Mouse (Mus musculus): ENCODE measurements around the gene Neurl1a. TPM values are rescaled to one million over a fixed set of nuclear protein-coding genes. Genes with fewer than 3 reads are reported as not detected.
A peak's percentile ranks its signal among the peaks of the same experiment; 100 is the strongest.

Neurl1a gene
- polyA plus RNA-seq, 1 experiment from 2014 or later: 4.5 TPM

GRCm38 (mm10) chr19:47222841-47223557 is 44.4 kb downstream of the Neurl1a start:
- no peak overlapping the region for H3K4me2 ChIP-seq
- no peak overlapping the region for H3K9ac ChIP-seq (ENCODE audit: low read depth, low read length)
- H3K9me3 ChIP-seq (ENCODE audit: control insufficient read depth, low read length): no peaks in the 10 kb centered on the region
- 58% methylated on average over 15 of the region's 15 CpGs for WGBS
- no peaks in the 10 kb centered on the region for H3K36me3 ChIP-seq (ENCODE audit: control insufficient read depth, insufficient read depth, low read length)
- ATAC-seq (replicated peaks; ENCODE audit: low FRiP score): no peak
- H3K27me3 ChIP-seq (replicated peaks; ENCODE audit: control insufficient read depth, insufficient read depth, low read length): no peaks in the 10 kb centered on the region
- no peak overlapping the region for H3K4me3 ChIP-seq (ENCODE audit: low read depth, low read length)
- no peaks in the 10 kb centered on the region for H3K4me1 ChIP-seq (replicated peaks; ENCODE audit: control insufficient read depth, insufficient read depth, low read length)
- no peak for DNase-seq (ENCODE audit: low spot score)
- no peak overlapping the region for H3K27ac ChIP-seq (ENCODE audit: low read depth, low read length)

DNA sequence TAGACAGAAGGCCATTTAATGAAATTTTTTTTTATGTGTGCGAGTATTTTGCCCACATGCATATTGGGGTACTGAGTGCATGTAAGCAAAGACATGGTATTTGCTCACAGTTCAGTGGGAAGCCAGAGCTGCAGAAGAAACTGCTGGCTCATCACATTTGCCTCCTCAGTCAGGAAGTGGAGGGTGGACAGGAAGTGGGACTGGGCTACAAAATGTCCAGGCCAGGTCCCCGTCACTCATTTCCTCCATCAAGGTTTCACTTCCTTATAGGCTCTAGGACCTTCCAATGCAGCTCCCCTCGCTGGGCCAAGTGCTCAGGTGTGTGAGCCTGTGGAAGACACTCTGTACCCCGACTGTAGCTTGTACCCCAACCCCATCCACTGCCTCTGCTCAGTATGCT is 46.1 kb downstream of the Neurl1a start:
- Histone ChIP-seq H3K27ac (ENCODE audit: low read depth, low read length) (no peak overlapping the region), H3K4me3 (ENCODE audit: low read depth, low read length) (no peak overlapping the region), H3K4me2 (no peak overlapping the region), H3K36me3 (ENCODE audit: control insufficient read depth, insufficient read depth, low read length) (no peaks in the 10 kb centered on the region), H3K4me1 (replicated peaks; ENCODE audit: control insufficient read depth, insufficient read depth, low read length) (peaks cover 8% of the 10 kb centered on the region; the same call in 1 of the 2 replicates), H3K9ac (ENCODE audit: low read depth, low read length) (no peak overlapping the region), H3K27me3 (replicated peaks; ENCODE audit: control insufficient read depth, insufficient read depth, low read length) (no peaks in the 10 kb centered on the region), H3K9me3 (ENCODE audit: control insufficient read depth, low read length) (no peaks in the 10 kb centered on the region)
- 57% methylated on average over 4 of the region's 4 CpGs for WGBS
- ATAC-seq (replicated peaks; ENCODE audit: low FRiP score) (no peak), DNase-seq (ENCODE audit: low spot score) (no peak)

DNA sequence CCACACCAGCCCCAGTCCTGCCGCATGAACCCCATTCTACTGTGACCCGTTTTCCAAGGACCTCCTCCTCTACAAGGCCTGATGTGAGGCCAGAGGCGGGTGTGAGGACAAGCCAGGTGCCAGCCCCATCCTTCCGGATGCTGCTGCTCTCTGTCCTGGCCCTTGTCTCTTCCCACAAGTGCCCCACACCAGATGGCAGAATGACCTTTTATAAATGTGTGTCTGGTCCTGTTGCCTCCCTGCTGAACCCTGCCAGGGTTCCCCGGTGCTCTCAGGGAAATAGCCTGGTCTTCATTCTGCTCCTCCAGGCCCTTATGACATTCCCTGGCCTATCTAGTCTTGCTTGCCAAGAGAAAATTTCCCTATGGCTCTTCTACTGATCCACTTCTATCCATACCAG is 47.2 kb downstream of the Neurl1a start:
- Histone ChIP-seq H3K4me3 (ENCODE audit: low read depth, low read length) (no peak overlapping the region), H3K27ac (ENCODE audit: low read depth, low read length) (no peak overlapping the region), H3K36me3 (ENCODE audit: control insufficient read depth, insufficient read depth, low read length) (no peaks in the 10 kb centered on the region), H3K27me3 (replicated peaks; ENCODE audit: control insufficient read depth, insufficient read depth, low read length) (no peaks in the 10 kb centered on the region), H3K9me3 (ENCODE audit: control insufficient read depth, low read length) (no peaks in the 10 kb centered on the region), H3K4me1 (replicated peaks; ENCODE audit: control insufficient read depth, insufficient read depth, low read length) (peaks cover 8% of the 10 kb centered on the region; the same call in 1 of the 2 replicates), H3K4me2 (no peak overlapping the region), H3K9ac (ENCODE audit: low read depth, low read length) (no peak overlapping the region)
- WGBS: 75% methylated on average over 5 of the region's 5 CpGs
- DNase-seq (ENCODE audit: low spot score) (no peak), ATAC-seq (replicated peaks; ENCODE audit: low FRiP score) (no peak)

GRCm38 (mm10) chr19:47228725-47229252 is 50.2 kb downstream of the Neurl1a start:
- no peaks in the 10 kb centered on the region for H3K36me3 ChIP-seq (ENCODE audit: control insufficient read depth, insufficient read depth, low read length)
- peak; percentile 55 for DNase-seq (ENCODE audit: low spot score)
- H3K27me3 ChIP-seq (replicated peaks; ENCODE audit: control insufficient read depth, insufficient read depth, low read length): no peaks in the 10 kb centered on the region
- WGBS: 7% methylated on average over 13 of the region's 17 CpGs
- H3K9me3 ChIP-seq (ENCODE audit: control insufficient read depth, low read length): no peaks in the 10 kb centered on the region
- H3K9ac ChIP-seq (ENCODE audit: low read depth, low read length): no peak overlapping the region
- H3K27ac ChIP-seq (ENCODE audit: low read depth, low read length): no peak overlapping the region
- H3K4me3 ChIP-seq (ENCODE audit: low read depth, low read length): 0 out of 2 replicates have a peak overlapping the region, but pooled peaks have one; percentile 14
- H3K4me1 ChIP-seq (replicated peaks; ENCODE audit: control insufficient read depth, insufficient read depth, low read length): peaks cover 8% of the 10 kb centered on the region; the same call in 1 of the 2 replicates
- H3K4me2 ChIP-seq: peak overlapping the region; percentile 55
- peak; percentile 43; the same call in 1 of the 2 replicates for ATAC-seq (replicated peaks; ENCODE audit: low FRiP score)

DNA sequence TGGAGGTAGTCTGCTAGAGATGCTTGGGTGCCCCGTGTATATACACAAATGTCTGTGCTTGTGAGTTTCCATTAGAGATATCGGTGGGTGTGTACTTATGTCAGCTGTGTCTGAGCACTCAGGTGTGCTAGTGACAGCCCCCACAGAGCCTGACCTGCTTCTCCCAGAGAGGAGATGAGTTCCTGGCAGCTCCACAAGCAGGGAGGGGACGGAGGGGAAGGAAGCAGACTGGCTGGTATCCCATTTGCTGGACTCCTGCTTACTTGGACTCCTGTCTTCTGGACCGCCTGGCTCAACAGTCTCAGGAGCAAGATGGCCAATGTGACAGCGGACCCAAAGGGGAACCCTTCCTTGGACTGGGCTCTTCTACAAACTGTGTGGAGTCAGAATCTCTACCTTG is 50.8 kb downstream of the Neurl1a start:
- Histone ChIP-seq H3K4me3 (ENCODE audit: low read depth, low read length) (no peak overlapping the region), H3K4me2 (no peak overlapping the region), H3K9me3 (ENCODE audit: control insufficient read depth, low read length) (no peaks in the 10 kb centered on the region), H3K27ac (ENCODE audit: low read depth, low read length) (no peak overlapping the region), H3K36me3 (ENCODE audit: control insufficient read depth, insufficient read depth, low read length) (no peaks in the 10 kb centered on the region), H3K27me3 (replicated peaks; ENCODE audit: control insufficient read depth, insufficient read depth, low read length) (no peaks in the 10 kb centered on the region), H3K4me1 (replicated peaks; ENCODE audit: control insufficient read depth, insufficient read depth, low read length) (peaks cover 8% of the 10 kb centered on the region; the same call in 1 of the 2 replicates), H3K9ac (ENCODE audit: low read depth, low read length) (no peak overlapping the region)
- DNase-seq (ENCODE audit: low spot score): no peak
- 73% methylated on average over 5 of the region's 5 CpGs for WGBS
- no peak for ATAC-seq (replicated peaks; ENCODE audit: low FRiP score)

DNA sequence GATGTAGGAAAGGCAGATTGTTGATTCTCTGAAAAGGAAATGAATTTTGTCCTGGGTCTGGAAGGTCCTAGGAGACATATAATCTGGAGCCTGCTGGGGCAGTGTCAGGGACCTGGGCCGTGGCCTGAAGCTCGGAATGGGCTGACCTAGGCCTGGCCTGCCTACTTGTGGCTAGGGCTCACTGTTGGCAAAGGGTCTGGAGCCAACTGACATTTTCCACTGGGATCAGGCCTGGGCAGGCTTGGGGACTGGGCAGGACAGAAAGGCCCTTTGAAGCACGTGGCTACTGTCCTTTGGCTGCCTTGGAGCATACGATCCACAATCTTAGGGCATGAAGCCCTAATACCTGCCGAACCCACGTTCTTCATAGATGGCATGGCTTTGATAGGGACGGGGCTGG is 51.5 kb downstream of the Neurl1a start:
- WGBS: 85% methylated on average over 7 of the region's 7 CpGs
- DNase-seq (ENCODE audit: low spot score): no peak

DNA sequence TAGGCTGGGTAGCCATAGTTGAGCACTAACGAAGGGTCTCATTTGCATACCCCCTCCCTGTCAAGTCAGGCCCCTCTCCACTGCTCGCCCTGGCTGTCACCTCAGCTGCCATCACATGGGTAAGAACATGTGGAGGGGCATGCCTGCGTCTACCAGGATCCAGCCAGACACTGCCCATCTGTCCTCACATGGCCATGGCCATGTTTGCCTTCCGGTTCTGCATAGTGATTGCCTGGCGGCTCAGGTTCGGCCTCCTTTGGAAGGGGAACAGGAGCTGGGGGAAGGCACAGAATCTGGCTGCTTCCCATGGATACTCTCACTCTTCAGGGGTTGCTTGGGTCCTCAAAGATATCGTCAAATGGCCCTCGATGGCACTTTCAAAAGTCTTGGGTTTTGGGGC is 52.1 kb downstream of the Neurl1a start:
- H3K4me3 ChIP-seq (ENCODE audit: low read depth, low read length): no peak overlapping the region
- no peak overlapping the region for H3K4me2 ChIP-seq
- no peaks in the 10 kb centered on the region for H3K27me3 ChIP-seq (replicated peaks; ENCODE audit: control insufficient read depth, insufficient read depth, low read length)
- no peaks in the 10 kb centered on the region for H3K36me3 ChIP-seq (ENCODE audit: control insufficient read depth, insufficient read depth, low read length)
- H3K9ac ChIP-seq (ENCODE audit: low read depth, low read length): no peak overlapping the region
- no peaks in the 10 kb centered on the region for H3K9me3 ChIP-seq (ENCODE audit: control insufficient read depth, low read length)
- no peak for DNase-seq (ENCODE audit: low spot score)
- ATAC-seq (replicated peaks; ENCODE audit: low FRiP score): no peak
- peaks cover 8% of the 10 kb centered on the region; the same call in 1 of the 2 replicates for H3K4me1 ChIP-seq (replicated peaks; ENCODE audit: control insufficient read depth, insufficient read depth, low read length)
- H3K27ac ChIP-seq (ENCODE audit: low read depth, low read length): no peak overlapping the region
- 81% methylated on average over 8 of the region's 8 CpGs for WGBS

More for the DNA sequence above, 51.5 kb downstream of the Neurl1a start:
- H3K9me3 ChIP-seq (ENCODE audit: control insufficient read depth, low read length): no peaks in the 10 kb centered on the region
- no peak overlapping the region for H3K9ac ChIP-seq (ENCODE audit: low read depth, low read length)
- peaks cover 8% of the 10 kb centered on the region; the same call in 1 of the 2 replicates for H3K4me1 ChIP-seq (replicated peaks; ENCODE audit: control insufficient read depth, insufficient read depth, low read length)
- ATAC-seq (replicated peaks; ENCODE audit: low FRiP score): no peak
- H3K36me3 ChIP-seq (ENCODE audit: control insufficient read depth, insufficient read depth, low read length): no peaks in the 10 kb centered on the region
- no peak overlapping the region for H3K27ac ChIP-seq (ENCODE audit: low read depth, low read length)
- H3K27me3 ChIP-seq (replicated peaks; ENCODE audit: control insufficient read depth, insufficient read depth, low read length): no peaks in the 10 kb centered on the region
- H3K4me3 ChIP-seq (ENCODE audit: low read depth, low read length): no peak overlapping the region
- H3K4me2 ChIP-seq: no peak overlapping the region

- H3K27me3 ChIP-seq (replicated peaks; ENCODE audit: control insufficient read depth, insufficient read depth, low read length): no peaks in the 10 kb centered on the region
- H3K9me3 ChIP-seq (ENCODE audit: control insufficient read depth, low read length): no peaks in the 10 kb centered on the region
- DNase-seq (ENCODE audit: low spot score) (no peak), ATAC-seq (replicated peaks; ENCODE audit: low FRiP score) (no peak)
- no peaks in the 10 kb centered on the region for H3K36me3 ChIP-seq (ENCODE audit: control insufficient read depth, insufficient read depth, low read length)
- no peak overlapping the region for H3K9ac ChIP-seq (ENCODE audit: low read depth, low read length)
- H3K27ac ChIP-seq (ENCODE audit: low read depth, low read length): no peak overlapping the region
- H3K4me1 ChIP-seq (replicated peaks; ENCODE audit: control insufficient read depth, insufficient read depth, low read length): peaks cover 8% of the 10 kb centered on the region; the same call in 1 of the 2 replicates
- WGBS: 80% methylated on average over 6 of the region's 6 CpGs
- H3K4me2 ChIP-seq: no peak overlapping the region
- H3K4me3 ChIP-seq (ENCODE audit: low read depth, low read length): no peak overlapping the region
Measured at GRCm38 (mm10) chr19:47231389-47231788, 52.8 kb downstream of the Neurl1a start.
